Mouse (Mus musculus) ES-E14 (cell line): ENCODE measurements at regions not wholly inside any gene's neighbourhood (a gene's known extent, or its start where the extent isn't known, plus 50 kb on each side); places are given as distances from the start of the nearest gene placed in this dataset.

Source experiments
- DNase-seq: peaks from one replicate; pipeline ENCODE4 v3.0.0-alpha.2; 2013; ENCODE audit warnings: low read depth, low spot score
- H3K27ac ChIP-seq: 2 replicates; pipeline ENCODE4 v1.5.1; 2012; ENCODE audit warnings: low read depth, mild to moderate bottlenecking, low read length, moderate library complexity, mixed read lengths; ENCODE audit not compliant: poor library complexity, insufficient read depth, severe bottlenecking
- H3K36me3 ChIP-seq: 2 replicates; pipeline ENCODE4 v1.6.1; 2012; ENCODE audit warnings: mild to moderate bottlenecking, low read length, moderate library complexity, mixed read lengths; ENCODE audit not compliant: control insufficient read depth, poor library complexity, insufficient read depth, severe bottlenecking
- H3K4me1 ChIP-seq, 2 experiments: fragments of 150-350 bp in 1 of 2; sonication (generic) in 1 of 2; 2 replicates each; pipeline ENCODE4 v1.6.1; 2012; ENCODE audit warnings: low read length in 2 of 2, mild to moderate bottlenecking in 1 of 2, mixed read lengths in 1 of 2; ENCODE audit not compliant: control insufficient read depth in 2 of 2, insufficient read depth in 2 of 2, poor library complexity in 1 of 2
- H3K4me3 ChIP-seq, 2 experiments: fragments of 150-350 bp in 1 of 2; sonication (generic) in 1 of 2; 2 replicates each; pipeline ENCODE4 v1.5.1; 2012; ENCODE audit warnings: low read length in 2 of 2, low read depth in 1 of 2, mild to moderate bottlenecking in 1 of 2, mixed read lengths in 1 of 2; ENCODE audit not compliant: insufficient read depth in 1 of 2, poor library complexity in 1 of 2, severe bottlenecking in 1 of 2
- H3K9ac ChIP-seq: 2 replicates; pipeline ENCODE4 v1.6.1; 2012; ENCODE audit warnings: low read depth, mild to moderate bottlenecking, low read length, mixed read lengths; ENCODE audit not compliant: poor library complexity, insufficient read depth, severe bottlenecking
- H3K9me3 ChIP-seq: fragments of 150-350 bp; sonication (generic); 2 replicates; pipeline ENCODE4 v1.6.1; 2012; ENCODE audit warnings: low read depth, mild to moderate bottlenecking, low read length; ENCODE audit not compliant: control insufficient read depth, insufficient read depth
- CHD2 ChIP-seq: IDR thresholded peaks from 2 replicates; pipeline ENCODE4 v1.6.1; 2014; ENCODE audit warnings: mild to moderate bottlenecking, low read depth, low read length, inconsistent platforms
- HCFC1 ChIP-seq: IDR thresholded peaks from 2 replicates; pipeline ENCODE4 v1.6.1; 2012; ENCODE audit warnings: low read length, inconsistent platforms, borderline replicate concordance; ENCODE audit not compliant: insufficient read depth
- MAFK ChIP-seq: IDR thresholded peaks from 2 replicates; pipeline ENCODE4 v1.6.1; 2014; ENCODE audit warnings: mild to moderate bottlenecking, low read depth, low read length, inconsistent platforms; ENCODE audit not compliant: insufficient read depth
- ZC3H11A ChIP-seq: IDR thresholded peaks from 2 replicates; pipeline ENCODE4 v1.6.1; 2012; ENCODE audit warnings: low read depth, mild to moderate bottlenecking, inconsistent platforms, low read length, borderline replicate concordance
- ZNF384 ChIP-seq: IDR thresholded peaks from 2 replicates; pipeline ENCODE4 v1.6.1; 2012; ENCODE audit warnings: low read depth, low read length, inconsistent platforms
- in situ Hi-C, 2 experiments: fragments of 600-800 bp; cut with MboI; formaldehyde crosslinking; loops; one replicate each; pipeline ENCODE4 v1.15.1; 2025; ENCODE audit warnings: low sequenced_read_pairs in 2 of 2, inconsistent platforms in 1 of 2; ENCODE audit not compliant: unreplicated experiment in 2 of 2

GRCm38 (mm10) chr16:55537548-55537947 lies 239.8 kb upstream of the Zpld1 start:
- Histone ChIP-seq H3K9ac (no peak overlapping the region), H3K4me1 (no peaks in the 10 kb centered on the region), H3K9me3 (no peaks in the 10 kb centered on the region), H3K4me3 (no peak overlapping the region), H3K36me3 (no peaks in the 10 kb centered on the region), H3K27ac (no peak overlapping the region)
- in situ Hi-C loops: no loop called here
- TF ChIP-seq ZC3H11A (no peak), ZNF384 (no peak), HCFC1 (no peak), MAFK (no peak), CHD2 (no peak)
- DNase-seq: no peak

DNA sequence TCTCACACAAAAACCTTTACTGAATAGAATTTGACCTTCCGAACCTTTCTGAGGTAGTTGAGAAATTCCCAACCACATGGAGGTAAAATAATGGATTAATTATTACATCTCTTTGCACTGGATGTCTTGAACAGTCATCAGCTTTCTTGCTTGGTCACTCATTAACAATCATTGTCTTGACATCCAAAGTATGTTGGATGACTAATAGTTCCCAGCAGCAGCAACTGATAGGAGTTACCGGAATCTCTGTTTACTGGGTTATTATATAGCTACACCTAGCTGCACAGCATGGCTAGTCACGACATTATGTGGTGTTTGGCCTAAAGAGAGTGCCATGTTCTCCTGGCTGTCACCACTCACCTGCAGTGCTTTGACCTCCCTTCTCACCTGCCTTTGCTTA lies 234.9 kb upstream of the Zpld1 start:
- TF ChIP-seq CHD2: no peak
- TF ChIP-seq HCFC1: no peak
- no peak for TF ChIP-seq ZNF384
- no peak for TF ChIP-seq ZC3H11A
- TF ChIP-seq MAFK: no peak
- in situ Hi-C loops: no loop called here
- Histone ChIP-seq H3K36me3 (no peaks in the 10 kb centered on the region), H3K27ac (no peak overlapping the region), H3K4me3 (no peak overlapping the region), H3K4me1 (no peaks in the 10 kb centered on the region), H3K9me3 (no peaks in the 10 kb centered on the region), H3K9ac (no peak overlapping the region)
- DNase-seq: no peak

- in situ Hi-C loops: no loop called here
Observed at GRCm38 (mm10) chr16:55530844-55531243, 233.1 kb upstream of the Zpld1 start.

GRCm38 (mm10) chr16:55527680-55528079 lies 229.9 kb upstream of the Zpld1 start:
- Histone ChIP-seq H3K27ac (no peak overlapping the region), H3K36me3 (no peaks in the 10 kb centered on the region), H3K9me3 (no peaks in the 10 kb centered on the region), H3K4me1 (no peaks in the 10 kb centered on the region), H3K9ac (no peak overlapping the region), H3K4me3 (no peak overlapping the region)
- DNase-seq: no peak
- in situ Hi-C loops: no loop called here
- no peak for TF ChIP-seq MAFK
- TF ChIP-seq CHD2: no peak
- no peak for TF ChIP-seq HCFC1
- TF ChIP-seq ZNF384: no peak
- TF ChIP-seq ZC3H11A: no peak

More at GRCm38 (mm10) chr16:55530844-55531243, 233.1 kb upstream of the Zpld1 start:
- Histone ChIP-seq H3K4me3 (no peak overlapping the region), H3K4me1 (no peaks in the 10 kb centered on the region), H3K36me3 (no peaks in the 10 kb centered on the region), H3K9me3 (no peaks in the 10 kb centered on the region), H3K27ac (no peak overlapping the region), H3K9ac (no peak overlapping the region)
- no peak for DNase-seq
- no peak for TF ChIP-seq HCFC1
- no peak for TF ChIP-seq ZNF384
- no peak for TF ChIP-seq ZC3H11A
- TF ChIP-seq MAFK: no peak
- no peak for TF ChIP-seq CHD2
